Mouse (Mus musculus) megakaryocyte, embryonic 14.5 days (primary cell): ENCODE measurements around the gene Repin1.

Source experiments
- FLI1 ChIP-seq: IDR thresholded peaks from 2 replicates; pipeline ENCODE4 v1.6.1; 2012; ENCODE audit warnings: low read length, inconsistent platforms, mixed read lengths
- GATA1 ChIP-seq: IDR thresholded peaks from 3 replicates; pipeline ENCODE4 v1.6.1; 2012; ENCODE audit warnings: mixed read lengths, low read length, inconsistent platforms, borderline replicate concordance

- no peak for TF ChIP-seq GATA1
- TF ChIP-seq FLI1, result no peak
Observed at GRCm38 (mm10) chr6:48573280-48573679, 20.4 kb upstream of the Repin1 start.
